Mouse (Mus musculus): ENCODE results near the gene Pbld2.

GRCm38 (mm10) chr10:63022541-63023120, 1.5 kb upstream of the Pbld2 start:
- TF ChIP-seq TAL1 (IDR thresholded peaks at IDR 0.05; ENCODE audit: low read length) (no peak), GATA1 (IDR thresholded peaks at IDR 0.05; ENCODE audit: low read length) (no peak)

Data from erythroblast, embryonic 14.5 days (primary cell).